Mouse (Mus musculus): ENCODE results near the gene Accsl. TPM values are rescaled to one million over a fixed set of nuclear protein-coding genes. Genes with fewer than 3 reads are reported as not detected.
A peak's percentile ranks its signal among the peaks of the same experiment; 100 is the strongest.

Gene Accsl
- polyA plus RNA-seq, 1 experiment = 3.2 TPM

GRCm38 (mm10) chr2:93899397-93900380 is 30.7 kb upstream of the Accsl start:
- Histone ChIP-seq H3K4me1 (ENCODE audit: control insufficient read depth, insufficient read depth, low read length) (no peaks in the 10 kb centered on the region), H3K27ac (ENCODE audit: control insufficient read depth, insufficient read depth, low read depth, low read length, poor library complexity) (no peak overlapping the region), H3K4me3 (replicated peaks; ENCODE audit: control insufficient read depth, low read depth, low read length) (no peak overlapping the region)
- 71% methylated on average over 16 of the region's 16 CpGs for WGBS
- TF ChIP-seq POLR2A (IDR thresholded peaks at IDR 0.05; ENCODE audit: borderline replicate concordance, control insufficient read depth, low read depth, low read length) (no peak), CTCF (IDR thresholded peaks at IDR 0.05; ENCODE audit: control insufficient read depth, insufficient read depth, low read length) (no peak)

- no peak overlapping the region for H3K4me3 ChIP-seq (replicated peaks; ENCODE audit: control insufficient read depth, low read depth, low read length)
- TF ChIP-seq CTCF (IDR thresholded peaks at IDR 0.05; ENCODE audit: control insufficient read depth, insufficient read depth, low read length) (no peak), POLR2A (IDR thresholded peaks at IDR 0.05; ENCODE audit: borderline replicate concordance, control insufficient read depth, low read depth, low read length) (no peak)
- H3K27ac ChIP-seq (ENCODE audit: control insufficient read depth, insufficient read depth, low read depth, low read length, poor library complexity) = 0 out of 2 replicates have a peak overlapping the region, but pooled peaks have one; percentile 7
- 12% methylated on average over 9 of the region's 9 CpGs for WGBS
- no peaks in the 10 kb centered on the region for H3K4me1 ChIP-seq (ENCODE audit: control insufficient read depth, insufficient read depth, low read length)
These were observed 22.8 kb upstream of the Accsl start for GRCm38 (mm10) chr2:93891611-93892280.

- Histone ChIP-seq H3K27ac (ENCODE audit: control insufficient read depth, insufficient read depth, low read depth, low read length, poor library complexity) (no peak overlapping the region), H3K4me1 (ENCODE audit: control insufficient read depth, insufficient read depth, low read length) (no peaks in the 10 kb centered on the region), H3K4me3 (replicated peaks; ENCODE audit: control insufficient read depth, low read depth, low read length) (no peak overlapping the region)
- 71% methylated on average over 8 of the region's 8 CpGs for WGBS
- no peak for TF ChIP-seq POLR2A (IDR thresholded peaks at IDR 0.05; ENCODE audit: borderline replicate concordance, control insufficient read depth, low read depth, low read length)
- no peak for TF ChIP-seq CTCF (IDR thresholded peaks at IDR 0.05; ENCODE audit: control insufficient read depth, insufficient read depth, low read length)
These were observed 21.2 kb upstream of the Accsl start for GRCm38 (mm10) chr2:93890143-93890542.

- H3K4me3 ChIP-seq (replicated peaks; ENCODE audit: control insufficient read depth, low read depth, low read length) = no peak overlapping the region
- TF ChIP-seq POLR2A (IDR thresholded peaks at IDR 0.05; ENCODE audit: borderline replicate concordance, control insufficient read depth, low read depth, low read length) (no peak), CTCF (IDR thresholded peaks at IDR 0.05; ENCODE audit: control insufficient read depth, insufficient read depth, low read length) (no peak)
- 56% methylated on average over 7 of the region's 7 CpGs for WGBS
- no peak overlapping the region for H3K27ac ChIP-seq (ENCODE audit: control insufficient read depth, insufficient read depth, low read depth, low read length, poor library complexity)
- H3K4me1 ChIP-seq (ENCODE audit: control insufficient read depth, insufficient read depth, low read length) = no peaks in the 10 kb centered on the region
These were observed 20.1 kb upstream of the Accsl start for GRCm38 (mm10) chr2:93889071-93889470.

GRCm38 (mm10) chr2:93888366-93888765 is 19.4 kb upstream of the Accsl start:
- Histone ChIP-seq H3K4me3 (replicated peaks; ENCODE audit: control insufficient read depth, low read depth, low read length) (no peak overlapping the region), H3K4me1 (ENCODE audit: control insufficient read depth, insufficient read depth, low read length) (no peaks in the 10 kb centered on the region), H3K27ac (ENCODE audit: control insufficient read depth, insufficient read depth, low read depth, low read length, poor library complexity) (no peak overlapping the region)
- TF ChIP-seq CTCF (IDR thresholded peaks at IDR 0.05; ENCODE audit: control insufficient read depth, insufficient read depth, low read length) (no peak), POLR2A (IDR thresholded peaks at IDR 0.05; ENCODE audit: borderline replicate concordance, control insufficient read depth, low read depth, low read length) (no peak)
- 83% methylated on average over 6 of the region's 6 CpGs for WGBS

- Histone ChIP-seq H3K4me3 (replicated peaks; ENCODE audit: control insufficient read depth, low read depth, low read length) (no peak overlapping the region), H3K27ac (ENCODE audit: control insufficient read depth, insufficient read depth, low read depth, low read length, poor library complexity) (no peak overlapping the region), H3K4me1 (ENCODE audit: control insufficient read depth, insufficient read depth, low read length) (no peaks in the 10 kb centered on the region)
- whole genome bisulfite sequencing = 7% methylated on average over 11 of the region's 11 CpGs
- no peak for TF ChIP-seq POLR2A (IDR thresholded peaks at IDR 0.05; ENCODE audit: borderline replicate concordance, control insufficient read depth, low read depth, low read length)
- TF ChIP-seq CTCF (IDR thresholded peaks at IDR 0.05; ENCODE audit: control insufficient read depth, insufficient read depth, low read length) = no peak
These were observed 18.3 kb upstream of the Accsl start for GRCm38 (mm10) chr2:93887273-93887672.

GRCm38 (mm10) chr2:93886013-93886794 is 17.2 kb upstream of the Accsl start:
- 60% methylated on average over 10 of the region's 10 CpGs for WGBS
- Histone ChIP-seq H3K4me3 (replicated peaks; ENCODE audit: control insufficient read depth, low read depth, low read length) (no peak overlapping the region), H3K27ac (ENCODE audit: control insufficient read depth, insufficient read depth, low read depth, low read length, poor library complexity) (no peak overlapping the region), H3K4me1 (ENCODE audit: control insufficient read depth, insufficient read depth, low read length) (no peaks in the 10 kb centered on the region)
- TF ChIP-seq POLR2A (IDR thresholded peaks at IDR 0.05; ENCODE audit: borderline replicate concordance, control insufficient read depth, low read depth, low read length) = no peak
- TF ChIP-seq CTCF (IDR thresholded peaks at IDR 0.05; ENCODE audit: control insufficient read depth, insufficient read depth, low read length) = no peak

All from bone marrow, adult 2 months (tissue).